ENCODE assay signal across 22 mouse cellular contexts in the genomic region with DNA sequence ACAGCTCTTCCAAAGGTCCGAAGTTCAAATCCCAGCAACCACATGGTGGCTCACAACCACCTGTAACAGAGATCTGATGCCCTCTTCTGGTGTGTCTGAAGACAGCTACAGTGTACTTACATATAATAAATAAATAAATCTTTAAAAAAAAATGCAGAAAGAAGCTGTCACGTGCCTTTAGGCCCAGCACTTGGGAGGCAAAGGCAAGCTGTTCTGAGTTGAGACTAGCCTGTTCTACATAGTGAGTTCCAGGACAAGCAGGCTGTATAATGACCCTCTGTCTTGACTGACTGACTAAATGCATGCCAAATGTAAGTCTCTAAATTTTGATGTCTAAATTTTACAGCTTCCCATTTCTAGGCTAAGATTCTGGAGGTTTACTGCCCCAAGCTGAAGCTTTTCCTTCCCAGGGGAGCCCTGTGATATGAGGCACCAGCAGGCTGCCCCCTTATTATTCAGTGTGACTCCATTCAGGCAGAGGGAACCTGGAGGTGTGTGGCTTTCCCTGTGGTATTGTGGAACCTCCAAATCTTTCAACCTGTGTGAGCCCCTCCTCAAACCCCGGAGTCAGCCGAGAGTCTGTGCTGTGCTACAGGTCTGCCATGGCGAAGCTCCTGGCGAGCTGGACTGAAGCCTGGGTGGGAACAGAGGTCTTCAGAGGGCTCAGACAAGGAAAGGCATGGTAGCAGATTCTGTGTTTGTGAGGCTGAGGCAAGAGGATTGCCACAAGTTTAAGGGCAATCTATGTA. TPM values are rescaled to one million over a fixed set of nuclear protein-coding genes. Genes with fewer than 3 reads are reported as not detected.
DNase-seq lines count a peak whose midpoint lies in the region; ATAC-seq and TF ChIP-seq lines count a peak whose summit lies in the region.
"Had no signal": no experiment of that assay in that cellular context is flagged by ENCODE, and none has a peak within 500 bp of the region (broad histone marks: within the 10 kb centered on the region; RNA-seq: fewer than 3 reads in every experiment).

No protein-coding gene starts in this region.

- H3K9me3 ChIP-seq in heart, embryonic 10.5 days: no peaks in the 10 kb centered on the region
- no peaks in the 10 kb centered on the region for H3K9me3 ChIP-seq in kidney, postnatal 0 days (replicated peaks; ENCODE audit: low read length)
- H3K9me3 ChIP-seq in ES-E14 (ENCODE audit: control insufficient read depth, insufficient read depth, low read depth, low read length): no peaks in the 10 kb centered on the region
- no peaks in the 10 kb centered on the region for H3K9me3 ChIP-seq in MEL (replicated peaks; ENCODE audit: insufficient read depth, low read length)
- H3K9me3 ChIP-seq in intestine, postnatal 0 days (ENCODE audit: control insufficient read depth): no peaks in the 10 kb centered on the region
- H3K9me3 ChIP-seq: embryonic facial prominence, embryonic 15.5 days; forebrain, embryonic 12.5 days; G1E; heart, embryonic 12.5 days; hindbrain, embryonic 15.5 days had no signal

- 74% methylated on average over 6 of the region's 6 CpGs for WGBS in heart, embryonic 10.5 days
- WGBS in kidney, postnatal 0 days: 82% methylated on average over 6 of the region's 6 CpGs
- 80% methylated on average over 6 of the region's 6 CpGs for whole genome bisulfite sequencing in intestine, postnatal 0 days

- no peak overlapping the region for H3K4me3 ChIP-seq in heart, embryonic 10.5 days
- H3K4me3 ChIP-seq in kidney, postnatal 0 days (replicated peaks; ENCODE audit: low read depth, low read length): no peak overlapping the region
- H3K4me3 ChIP-seq in ES-E14 (ENCODE audit: insufficient read depth in 1 of 2, low read depth in 1 of 2, low read length in 2 of 2, poor library complexity in 1 of 2, severe bottlenecking in 1 of 2) (no peak overlapping the region), MEL (ENCODE audit: control insufficient read depth in 1 of 2, insufficient read depth in 1 of 2, low read depth in 2 of 2, low read length in 2 of 2) (peak overlapping the region in 1 of 2 experiments; percentile 19; a peak in 2 of 4 replicates)
- H3K4me3 ChIP-seq in intestine, postnatal 0 days (ENCODE audit: low read depth, low read length): no peak overlapping the region
- H3K4me3 ChIP-seq: embryonic facial prominence, embryonic 15.5 days; erythroblast, embryonic 14.5 days; forebrain, embryonic 12.5 days; heart, adult 2 months; heart, embryonic 12.5 days; hindbrain, embryonic 15.5 days had no signal

- no peaks in the 10 kb centered on the region for H3K4me1 ChIP-seq in heart, embryonic 10.5 days
- peaks cover 13% of the 10 kb centered on the region; the same call in 1 of the 2 replicates for H3K4me1 ChIP-seq in kidney, postnatal 0 days (replicated peaks; ENCODE audit: insufficient read depth, low read length)
- H3K4me1 ChIP-seq in ES-E14 (ENCODE audit: control insufficient read depth in 2 of 2, insufficient read depth in 2 of 2, low read length in 2 of 2, poor library complexity in 1 of 2) (peaks cover 0 to 6% of the 10 kb centered on the region in 2 experiments; a peak in 1 of 4 replicates), MEL (ENCODE audit: control insufficient read depth in 1 of 2, insufficient read depth in 2 of 2, low read length in 2 of 2) (peaks cover 7 to 17% of the 10 kb centered on the region in 2 experiments)
- peaks cover 5% of the 10 kb centered on the region; the same call in 1 of the 2 replicates for H3K4me1 ChIP-seq in intestine, postnatal 0 days (replicated peaks; ENCODE audit: control insufficient read depth, insufficient read depth, low read length)
- H3K4me1 ChIP-seq: embryonic facial prominence, embryonic 15.5 days; hindbrain, embryonic 15.5 days had no signal

- no peak for TF ChIP-seq RAD21 in MEL (IDR thresholded peaks at IDR 0.05; ENCODE audit: low read depth, low read length)

- DNase-seq in heart, embryonic 10.5 days (ENCODE audit: low spot score): no peak
- no peak for DNase-seq in heart, adult 18-20 months
- no peak for DNase-seq in kidney, postnatal 0 days (ENCODE audit: low spot score)
- DNase-seq in kidney, postnatal 4 days: no peak
- DNase-seq in ES-E14 (ENCODE audit: low read depth, low spot score) (no peak), MEL (ENCODE audit: low read depth, low spot score) (peak; percentile 39)
- DNase-seq in lung, postnatal 4 days: no peak
- DNase-seq: adrenal gland, postnatal 10 days; cerebellum, adult 11 months; cerebellum, adult 8-10 months; cerebellum, postnatal 14 days; embryo, embryonic 11 days; gastrocnemius, postnatal 36 days; heart, adult 2 months; heart, postnatal 36 days had no signal

- no peak; the same call in 1 of the 2 replicates for ATAC-seq in kidney, postnatal 0 days (replicated peaks; ENCODE audit: low FRiP score, low read depth)
- ATAC-seq in intestine, postnatal 0 days: no peak

- peak overlapping the region; percentile 29; the same call in 1 of the 2 replicates for H3K27ac ChIP-seq in heart, embryonic 10.5 days
- H3K27ac ChIP-seq in kidney, postnatal 0 days: peak overlapping the region; percentile 77
- H3K27ac ChIP-seq in ES-E14 (ENCODE audit: insufficient read depth, low read depth, low read length, poor library complexity, severe bottlenecking) (no peak overlapping the region), MEL (ENCODE audit: control insufficient read depth, low read depth, low read length) (peak overlapping the region; percentile 18; the same call in 1 of the 2 replicates)
- no peak overlapping the region for H3K27ac ChIP-seq in intestine, postnatal 0 days (ENCODE audit: low read depth, low read length)
- H3K27ac ChIP-seq: embryonic facial prominence, embryonic 15.5 days; forebrain, embryonic 12.5 days; heart, adult 2 months; hindbrain, embryonic 15.5 days had no signal

- TF ChIP-seq CTCF in kidney, postnatal 0 days (IDR thresholded peaks at IDR 0.05; ENCODE audit: low read depth): no peak
- no peak for TF ChIP-seq CTCF in MEL (IDR thresholded peaks at IDR 0.05 in 2 of 3, conservative IDR thresholded peaks at IDR 0.05 in 1 of 3; ENCODE audit: control insufficient read depth in 1 of 3, insufficient read depth in 1 of 3, low read depth in 2 of 3, low read length in 3 of 3, poor library complexity in 1 of 3, severe bottlenecking in 1 of 3)
- TF ChIP-seq CTCF in intestine, postnatal 0 days (IDR thresholded peaks at IDR 0.05; ENCODE audit: low read depth): no peak

- no peaks in the 10 kb centered on the region for H3K27me3 ChIP-seq in heart, embryonic 10.5 days (ENCODE audit: insufficient read depth, poor library complexity, severe bottlenecking)
- no peaks in the 10 kb centered on the region for H3K27me3 ChIP-seq in kidney, postnatal 0 days (ENCODE audit: insufficient read depth, low read length)
- no peaks in the 10 kb centered on the region for H3K27me3 ChIP-seq in MEL (ENCODE audit: control insufficient read depth in 1 of 2, insufficient read depth in 2 of 2, low read length in 2 of 2)
- no peaks in the 10 kb centered on the region for H3K27me3 ChIP-seq in intestine, postnatal 0 days (replicated peaks; ENCODE audit: control insufficient read depth, insufficient read depth, low read length)
- H3K27me3 ChIP-seq: embryonic facial prominence, embryonic 15.5 days; forebrain, embryonic 12.5 days; heart, embryonic 12.5 days; hindbrain, embryonic 15.5 days had no signal

- in situ Hi-C loops in ES-E14 (cut with MboI; ENCODE audit: low sequenced_read_pairs in 2 of 2, unreplicated experiment in 2 of 2): no loop called here

- no peak for TF ChIP-seq EP300 in MEL (IDR thresholded peaks at IDR 0.05; ENCODE audit: low read depth in 1 of 2, low read length in 2 of 2)

- no peaks in the 10 kb centered on the region for H3K79me2 ChIP-seq in MEL (ENCODE audit: control insufficient read depth, insufficient read depth, low read length, poor library complexity)

- H3K36me3 ChIP-seq in heart, embryonic 10.5 days: no peaks in the 10 kb centered on the region
- H3K36me3 ChIP-seq in kidney, postnatal 0 days (ENCODE audit: insufficient read depth, low read length): no peaks in the 10 kb centered on the region
- H3K36me3 ChIP-seq in ES-E14 (ENCODE audit: control insufficient read depth, insufficient read depth, low read length, poor library complexity, severe bottlenecking) (no peaks in the 10 kb centered on the region), MEL (ENCODE audit: control insufficient read depth in 1 of 2, insufficient read depth in 2 of 2, low read length in 2 of 2) (peaks cover 0 to 13% of the 10 kb centered on the region in 2 experiments; a peak in 2 of 4 replicates)
- no peaks in the 10 kb centered on the region for H3K36me3 ChIP-seq in intestine, postnatal 0 days (ENCODE audit: control insufficient read depth, insufficient read depth)
- H3K36me3 ChIP-seq: embryonic facial prominence, embryonic 15.5 days; forebrain, embryonic 12.5 days; G1E; heart, embryonic 12.5 days; hindbrain, embryonic 15.5 days had no signal

- no peak overlapping the region for H3K4me2 ChIP-seq in kidney, postnatal 0 days (ENCODE audit: low read length)
- no peak overlapping the region for H3K4me2 ChIP-seq in intestine, postnatal 0 days (replicated peaks; ENCODE audit: low read depth)
- H3K4me2 ChIP-seq: embryonic facial prominence, embryonic 15.5 days; forebrain, embryonic 12.5 days; heart, embryonic 12.5 days; hindbrain, embryonic 15.5 days had no signal

- no peak overlapping the region for H3K9ac ChIP-seq in kidney, postnatal 0 days (ENCODE audit: low read depth, low read length)
- H3K9ac ChIP-seq in ES-E14 (ENCODE audit: insufficient read depth, low read depth, low read length, poor library complexity, severe bottlenecking): peak overlapping the region; percentile 52; the same call in 1 of the 2 replicates
- peak overlapping the region; percentile 39 for H3K9ac ChIP-seq in MEL (ENCODE audit: control insufficient read depth, low read depth, low read length, poor library complexity, severe bottlenecking)
- no peak overlapping the region for H3K9ac ChIP-seq in intestine, postnatal 0 days (ENCODE audit: low read depth, low read length)
- H3K9ac ChIP-seq: embryonic facial prominence, embryonic 15.5 days; forebrain, embryonic 12.5 days; heart, embryonic 12.5 days; hindbrain, embryonic 15.5 days had no signal

- TF ChIP-seq POLR2A in MEL (IDR thresholded peaks at IDR 0.05; ENCODE audit: control insufficient read depth in 1 of 2, insufficient read depth in 1 of 2, low read depth in 1 of 2, low read length in 2 of 2, poor library complexity in 1 of 2): no peak

RNA-seq across cellular contexts. Expression of gene Snx6, which starts 9.9 kb away (rescaled TPM):
- 123 and 162 TPM in 2 replicates for polyA plus RNA-seq in heart, embryonic 10.5 days (2016; fragmentation: Nextera tagmentation; extraction: Ambion mirVana)
- 10 to 100 TPM; 32.2 to 32.6 TPM for total RNA-seq in heart, adult 18-20 months (2021)
- 256 and 259 TPM in 2 replicates for polyA plus RNA-seq in kidney, postnatal 0 days (2015; fragmentation: Nextera tagmentation; extraction: Ambion mirVana)
- total RNA-seq in ES-E14 (2012; rRNA removed) (36.0 and 53.2 TPM in 2 replicates), MEL (2012; rRNA removed) (42.4 and 46.5 TPM in 2 replicates)
- 10 to 100 TPM in 1 of 2 experiments, not detected in 1; 33.7 TPM for polyA plus RNA-seq in MEL (2012; ENCODE audit: insufficient read depth in 1 of 2, insufficient read length in 2 of 2, low read depth in 1 of 2, low replicate concordance in 2 of 2, missing spikeins in 1 of 2)
- polyA plus RNA-seq in intestine, postnatal 0 days (2015; fragmentation: Nextera tagmentation; extraction: Ambion mirVana): 167 and 187 TPM in 2 replicates

RNA-seq across cellular contexts. Expression of gene Cfl2, which starts 57.2 kb away (rescaled TPM):
- polyA plus RNA-seq in heart, embryonic 10.5 days (2016; fragmentation: Nextera tagmentation; extraction: Ambion mirVana): 299 and 335 TPM in 2 replicates
- total RNA-seq in heart, adult 18-20 months (2021): 100 to 1,000 TPM; 393 to 400 TPM
- 162 and 163 TPM in 2 replicates for polyA plus RNA-seq in kidney, postnatal 0 days (2015; fragmentation: Nextera tagmentation; extraction: Ambion mirVana)
- total RNA-seq in ES-E14 (2012; rRNA removed) (32.6 and 50.9 TPM in 2 replicates), MEL (2012; rRNA removed) (5.3 and 5.7 TPM in 2 replicates)
- polyA plus RNA-seq in MEL (2012; ENCODE audit: insufficient read depth in 1 of 2, insufficient read length in 2 of 2, low read depth in 1 of 2, low replicate concordance in 2 of 2, missing spikeins in 1 of 2): 1 to 10 TPM in 1 of 2 experiments, not detected in 1; 8.8 TPM
- 133 and 138 TPM in 2 replicates for polyA plus RNA-seq in intestine, postnatal 0 days (2015; fragmentation: Nextera tagmentation; extraction: Ambion mirVana)

Comparison
In these comparisons a context has a peak if more than half of its experiments do, and no peak if none do; other contexts are left out.
1. H3K27ac ChIP-seq: peak in heart, embryonic 10.5 days (single experiment), kidney, postnatal 0 days (single experiment) and MEL (single experiment); none in ES-E14 (single experiment) and intestine, postnatal 0 days (single experiment).
2. H3K9ac ChIP-seq: peak in ES-E14 (single experiment) and MEL (single experiment); none in kidney, postnatal 0 days (single experiment) and intestine, postnatal 0 days (single experiment).
3. RNA of gene Cfl2, which starts 57.2 kb away (polyA plus RNA-seq): 299 to 335 TPM in heart, embryonic 10.5 days, 162 to 163 TPM in kidney, postnatal 0 days and 133 to 138 TPM in intestine, postnatal 0 days; 8.8 TPM in MEL; every median in the first group is over 10 times any median in the second.